Mouse (Mus musculus): ENCODE measurements at regions not wholly inside any gene's neighbourhood (a gene's known extent, or its start where the extent isn't known, plus 50 kb on each side); places are given as distances from the start of the nearest gene placed in this dataset.
"Not testable (repeated sequence)": the region's sequence is repeated elsewhere in the genome, so short reads cannot be mapped to it uniquely, and the experiment has no call there.

DNA sequence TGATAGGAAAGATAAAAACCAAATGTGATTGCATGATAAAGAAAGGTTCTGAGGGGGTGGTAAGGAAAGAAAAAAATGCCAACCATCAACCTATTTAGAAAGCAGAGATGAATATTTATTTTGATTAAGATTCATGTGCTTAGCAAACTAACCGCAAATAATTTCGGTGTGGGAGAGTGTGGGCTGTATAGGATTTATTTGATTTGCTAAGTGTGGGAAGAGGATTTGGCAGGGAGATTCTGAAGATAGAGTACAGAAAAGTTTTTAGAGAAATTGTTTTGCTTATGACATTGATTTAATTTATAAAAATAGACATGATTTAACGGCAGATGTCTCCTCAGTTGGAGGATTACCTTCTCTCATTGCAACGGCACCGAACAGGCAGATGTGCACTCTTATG is 250.3 kb downstream of the Pros1 start:
- no peak for DNase-seq

DNA sequence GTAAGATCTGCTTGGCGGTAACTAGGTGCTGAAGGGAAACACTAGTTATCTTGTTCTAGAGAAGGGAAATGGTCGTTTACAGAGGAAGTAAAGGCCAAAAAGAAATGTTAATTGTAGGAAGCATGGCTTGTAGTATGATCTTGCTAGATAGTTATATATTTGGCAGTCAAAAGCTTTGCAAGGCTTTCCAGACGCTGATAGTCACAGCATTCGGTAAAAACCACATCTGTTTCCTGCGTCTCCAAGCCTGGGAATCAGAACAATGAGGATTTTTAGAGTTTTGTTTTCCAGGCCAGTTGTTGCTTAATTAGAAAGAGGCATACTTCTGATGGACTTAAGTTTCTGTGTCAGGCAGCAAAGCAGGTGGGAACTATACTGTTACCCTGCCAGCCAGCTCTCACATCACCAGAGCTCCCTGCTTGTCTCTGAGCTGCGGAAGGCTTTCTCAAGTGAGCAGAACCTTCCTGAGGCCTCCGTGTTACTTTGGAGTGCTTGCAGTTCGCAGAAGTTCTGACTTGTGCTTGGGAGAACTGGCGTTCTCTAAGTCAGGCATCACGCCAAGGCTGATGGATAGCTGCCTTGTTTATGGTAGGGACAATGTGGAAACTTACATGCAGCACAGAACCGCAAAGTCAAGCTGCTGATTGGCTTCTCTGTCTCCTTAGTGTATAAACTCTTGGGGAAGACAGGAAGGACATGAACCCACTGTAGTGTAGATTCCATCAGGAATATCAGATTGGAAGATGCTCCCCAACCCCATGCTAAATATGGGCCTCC is 251.0 kb downstream of the Pros1 start:
- DNase-seq: no peak

DNA sequence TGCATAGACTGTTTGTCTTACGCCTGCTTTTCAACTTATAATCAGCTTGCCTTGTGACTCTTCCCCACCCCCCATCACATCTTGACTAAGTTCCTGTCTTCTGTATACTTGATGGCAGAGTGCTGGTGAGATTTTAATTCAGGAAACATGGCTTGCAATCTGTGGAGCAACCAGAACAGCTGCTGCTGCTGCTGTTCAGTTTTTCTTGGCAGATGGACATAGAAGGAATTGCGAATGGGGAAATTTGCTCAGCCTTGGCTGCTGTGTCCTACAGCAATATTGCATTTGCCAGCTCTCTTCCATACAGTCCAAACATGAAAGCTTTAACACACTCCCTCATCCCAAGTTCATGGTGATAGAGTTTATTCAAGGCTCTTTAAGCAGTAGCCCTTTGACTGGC is 262.3 kb downstream of the Pros1 start:
- DNase-seq: peak; percentile 16

DNA sequence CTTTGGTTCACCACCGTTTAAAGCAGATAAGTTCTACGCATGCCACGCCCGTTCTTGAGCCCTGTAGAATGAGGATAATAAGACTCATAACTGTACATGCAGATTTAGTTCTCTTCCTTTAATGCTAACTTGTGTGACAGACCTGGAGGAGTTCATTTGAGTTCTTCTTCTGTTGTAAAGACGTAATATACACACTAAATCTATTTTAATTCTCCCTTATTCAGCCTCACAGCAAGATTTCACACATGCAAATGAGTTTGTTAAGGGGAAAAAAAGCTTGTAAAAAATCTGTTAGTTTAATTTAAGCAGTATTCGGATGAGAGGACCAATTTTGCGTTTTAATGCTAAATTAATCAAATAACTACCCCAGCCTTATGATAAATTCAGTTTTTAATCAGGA is 264.6 kb downstream of the Pros1 start:
- DNase-seq: no peak

DNA sequence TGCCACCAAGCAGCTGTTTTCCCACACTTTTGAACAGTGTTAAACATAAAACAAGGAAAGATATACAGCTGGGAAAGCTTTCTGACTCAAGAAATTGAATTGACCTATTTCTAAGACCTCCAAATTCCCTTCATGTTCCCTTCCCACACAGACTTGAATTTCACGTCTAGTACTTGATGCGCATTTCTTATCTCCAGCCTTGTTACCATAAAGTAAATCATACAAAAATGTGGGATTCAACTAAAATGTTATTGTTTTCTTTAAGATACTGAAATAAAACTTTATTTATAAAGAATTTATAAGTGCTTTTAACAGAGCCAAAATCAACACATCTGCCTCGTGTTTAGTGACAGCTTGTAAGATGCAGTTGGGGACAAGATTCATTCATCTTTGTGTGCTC is 289.7 kb downstream of the Pros1 start:
- DNase-seq: no peak

DNA sequence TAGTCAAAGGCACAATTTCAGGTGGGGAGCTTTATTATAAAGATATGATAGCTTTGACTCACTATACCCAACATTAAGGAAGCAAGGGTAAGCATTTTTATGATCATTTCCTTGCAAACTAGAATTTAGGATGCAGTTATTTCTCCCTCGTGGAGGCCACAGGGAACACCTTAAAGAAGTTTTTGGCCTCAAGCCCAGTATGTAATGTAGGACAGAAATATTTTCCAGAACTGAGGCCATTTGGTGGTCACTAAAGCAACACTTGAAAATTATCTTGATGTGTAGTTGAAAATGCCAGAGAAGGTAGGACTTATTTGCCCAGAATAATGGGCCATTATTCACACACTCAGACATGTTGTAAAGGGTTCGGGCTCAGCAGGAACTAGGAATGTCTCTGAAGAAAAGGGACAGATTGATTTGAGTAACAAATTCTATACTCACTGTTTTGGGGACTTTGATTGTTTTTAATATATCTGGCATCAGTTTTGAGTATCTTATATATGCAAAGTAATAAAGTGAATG is 301.3 kb downstream of the Pros1 start:
- no peak for DNase-seq

DNA sequence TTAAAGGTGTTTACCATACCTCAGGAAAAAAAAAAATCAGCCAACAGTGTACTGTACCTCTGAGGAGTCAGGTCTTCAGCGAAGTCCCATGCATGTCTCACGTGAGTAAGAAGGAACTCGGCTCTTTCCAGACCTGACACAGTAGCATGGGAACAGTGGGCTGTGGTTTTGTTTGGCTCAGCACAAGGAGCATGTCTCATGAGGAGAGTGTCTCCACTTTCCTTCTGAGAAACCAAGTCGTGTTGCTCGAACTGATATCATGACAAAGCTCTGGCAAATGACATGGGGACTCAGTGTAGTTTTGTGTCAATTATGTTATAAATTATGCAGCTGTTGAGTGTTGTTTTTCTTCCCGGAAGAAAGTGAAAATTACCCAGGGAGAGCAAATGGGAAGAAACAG is 316.0 kb downstream of the Pros1 start:
- DNase-seq: no peak

DNA sequence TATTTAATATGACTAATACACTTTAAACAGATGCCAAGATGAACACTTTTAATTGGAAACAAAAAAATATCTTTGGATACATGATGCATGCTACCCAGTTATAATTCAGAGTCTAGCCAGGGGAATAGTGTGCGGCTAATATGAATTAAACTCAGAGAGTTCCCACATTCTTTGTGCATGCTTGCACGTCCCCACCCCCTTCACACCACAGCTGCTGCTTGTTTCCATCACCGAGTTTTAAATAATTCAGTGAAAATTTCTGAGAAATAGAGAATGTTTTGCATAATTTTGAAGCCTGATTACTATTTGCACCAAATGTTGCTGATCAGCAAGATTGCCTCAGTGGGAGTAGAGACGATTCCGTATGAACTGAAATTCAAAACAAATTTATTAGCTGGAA is 325.1 kb downstream of the Pros1 start:
- no peak for DNase-seq

DNA sequence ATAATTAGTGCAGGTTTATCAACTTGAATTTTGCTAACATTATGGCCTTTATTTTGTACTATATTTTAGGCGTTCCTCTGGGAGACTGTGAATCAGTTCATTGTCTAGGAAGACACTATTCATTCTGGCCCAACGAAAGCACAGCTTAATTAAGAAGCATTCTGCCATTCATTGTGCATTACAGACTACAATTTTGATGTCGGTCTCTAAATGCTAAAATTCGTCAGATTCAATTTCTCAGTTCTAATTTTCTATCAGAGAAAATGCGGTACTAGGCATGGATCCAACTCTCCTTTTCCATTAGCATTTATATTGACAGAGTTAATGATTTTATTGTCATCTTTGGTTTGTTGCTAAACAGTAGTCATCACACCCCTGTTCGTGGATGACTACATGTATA is 337.1 kb downstream of the Pros1 start:
- no peak for DNase-seq

DNA sequence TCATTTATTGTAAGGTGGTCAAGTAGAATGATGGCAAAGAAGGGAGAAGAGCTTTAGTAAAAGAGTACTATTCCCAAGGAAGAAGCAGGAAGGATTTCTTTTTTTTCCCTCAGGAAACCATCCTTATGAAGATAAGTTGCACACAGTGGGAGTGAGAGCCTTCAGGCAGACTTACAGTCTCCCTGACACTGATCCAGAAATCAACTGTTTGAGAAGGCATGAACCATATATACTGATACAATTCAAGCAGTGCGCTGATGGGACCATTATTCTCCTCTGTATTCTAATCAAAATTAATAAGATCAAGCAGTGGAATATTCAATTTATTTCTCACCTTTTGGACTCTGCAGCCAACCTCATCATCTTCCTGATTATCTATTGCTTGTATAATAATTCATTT is 337.5 kb downstream of the Pros1 start:
- no peak for DNase-seq

DNA sequence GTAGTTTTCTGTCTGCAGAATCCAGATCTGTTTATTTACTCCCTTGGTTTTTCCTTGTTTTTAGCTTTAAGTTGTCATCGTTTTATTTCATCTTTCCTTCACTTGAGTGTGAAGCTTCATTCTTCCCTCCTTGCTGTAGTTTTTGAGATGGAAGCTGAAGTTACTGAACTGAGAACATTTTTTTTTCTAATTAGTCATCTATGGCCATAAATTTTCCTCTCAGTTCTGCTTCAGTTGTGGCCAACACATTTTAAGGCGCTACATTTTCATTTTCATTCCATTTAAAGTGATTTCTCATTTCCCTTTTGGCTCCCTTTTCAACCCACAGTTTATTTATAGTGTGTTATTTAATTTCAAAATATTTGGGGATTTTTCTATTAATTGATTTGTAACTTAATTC is 340.5 kb downstream of the Pros1 start:
- DNase-seq: no peak

DNA sequence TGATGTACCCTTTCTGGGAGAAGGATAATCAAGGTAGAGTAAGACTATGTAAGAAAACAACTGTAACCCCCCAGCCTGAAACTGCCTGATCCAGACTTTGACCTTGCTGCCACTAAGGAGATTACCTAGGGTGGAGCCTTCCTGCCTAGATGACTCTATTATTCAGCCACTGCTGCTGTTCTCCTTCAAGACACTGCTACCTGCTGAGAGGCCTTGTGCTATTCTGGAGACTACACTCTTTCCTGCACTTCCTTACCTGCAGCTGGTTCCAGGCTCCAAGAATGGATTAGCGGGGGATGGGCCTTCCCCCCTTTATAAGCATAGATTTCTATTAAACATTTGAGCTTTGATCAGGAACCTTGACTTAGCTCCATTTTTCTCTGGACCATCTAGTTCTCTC is 359.4 kb downstream of the Pros1 start:
- not testable (repeated sequence) for DNase-seq

DNA sequence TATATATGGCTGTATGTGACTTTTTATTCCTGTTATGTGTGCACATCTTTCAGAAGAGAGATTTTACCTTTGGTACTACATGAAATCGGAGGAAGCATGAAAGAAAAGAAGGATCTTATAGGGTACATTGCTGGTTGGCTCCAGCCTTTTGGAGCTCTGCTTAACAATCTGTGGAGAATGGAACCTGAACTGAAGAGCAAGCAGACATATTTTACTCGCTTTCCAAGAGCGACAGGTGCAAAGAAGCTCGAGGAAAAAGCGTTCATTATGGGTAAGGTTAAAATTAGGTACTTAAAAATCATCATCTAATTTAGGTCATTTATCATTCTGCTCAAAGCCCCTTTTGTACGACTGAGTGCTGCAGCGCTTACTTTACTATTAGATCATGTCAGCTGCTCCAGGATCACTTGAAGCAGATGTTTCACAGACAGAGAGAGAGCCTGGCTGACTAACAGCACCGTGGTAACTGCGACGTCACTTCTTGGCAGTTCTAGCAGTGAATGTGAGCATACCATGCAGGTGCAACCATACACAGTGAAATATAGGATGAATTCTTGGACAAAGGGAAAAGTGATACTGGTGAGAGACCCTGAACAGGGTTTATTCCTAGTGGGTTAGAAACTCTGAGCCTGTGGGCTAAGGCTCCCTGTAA is 366.2 kb downstream of the Pros1 start:
- DNase-seq: peak; percentile 8

DNA sequence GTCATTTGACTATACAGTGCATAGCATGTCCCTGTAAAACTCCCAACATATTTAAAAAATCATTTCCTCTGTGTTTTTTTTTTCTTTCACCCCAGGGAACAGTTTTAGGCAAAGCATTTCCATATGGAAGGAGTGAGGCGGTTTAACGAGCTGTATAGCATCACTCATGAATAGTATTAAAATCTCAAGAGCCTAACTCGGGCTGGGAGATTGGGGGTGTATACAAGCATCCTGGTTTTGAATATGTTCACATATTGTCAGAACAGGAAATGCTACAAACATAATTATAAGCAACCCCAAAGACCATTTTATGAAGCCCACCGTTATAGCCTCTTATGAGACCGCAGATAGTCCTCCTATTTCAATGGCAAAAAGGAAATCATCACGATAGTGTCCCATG is 370.5 kb downstream of the Pros1 start:
- DNase-seq: no peak

DNA sequence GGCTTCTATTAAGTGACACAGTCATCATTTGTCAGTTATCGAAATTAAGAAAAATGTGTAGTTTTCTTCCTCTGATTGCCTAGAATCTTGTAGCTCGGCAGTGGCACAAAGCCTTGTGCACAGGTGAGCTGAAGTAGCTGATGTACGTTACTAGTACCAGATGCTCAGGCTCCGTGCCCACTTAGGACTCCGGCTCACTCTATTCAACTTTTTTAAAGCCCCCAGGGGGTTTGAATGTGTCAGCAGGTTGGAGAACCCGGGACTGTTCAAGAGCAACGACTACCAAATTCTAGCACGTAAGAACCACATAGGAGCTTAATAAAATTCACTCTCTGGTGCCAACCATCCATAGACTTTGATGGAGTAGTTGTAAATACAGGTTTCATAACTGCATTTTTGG is 371.0 kb downstream of the Pros1 start:
- DNase-seq: no peak

DNA sequence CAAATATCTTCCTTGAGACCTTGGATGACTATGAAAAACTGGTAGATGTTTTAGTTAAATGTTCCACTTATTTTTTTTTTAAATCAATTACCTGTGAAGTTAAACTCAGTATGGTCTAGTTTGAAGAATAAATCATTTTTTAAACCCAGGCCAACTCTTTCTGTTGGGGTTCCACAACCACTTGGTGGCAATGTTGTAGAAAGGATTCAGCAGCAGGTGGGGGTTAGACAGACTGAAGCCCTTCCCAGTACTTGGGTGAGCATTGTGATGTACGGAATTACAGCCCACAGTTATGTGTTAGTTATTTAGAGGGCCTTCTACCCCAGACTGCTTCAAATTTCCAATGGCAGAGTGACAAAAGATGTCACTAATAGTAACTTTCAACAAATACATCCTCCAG is 375.0 kb downstream of the Pros1 start:
- DNase-seq: peak; percentile 5

DNA sequence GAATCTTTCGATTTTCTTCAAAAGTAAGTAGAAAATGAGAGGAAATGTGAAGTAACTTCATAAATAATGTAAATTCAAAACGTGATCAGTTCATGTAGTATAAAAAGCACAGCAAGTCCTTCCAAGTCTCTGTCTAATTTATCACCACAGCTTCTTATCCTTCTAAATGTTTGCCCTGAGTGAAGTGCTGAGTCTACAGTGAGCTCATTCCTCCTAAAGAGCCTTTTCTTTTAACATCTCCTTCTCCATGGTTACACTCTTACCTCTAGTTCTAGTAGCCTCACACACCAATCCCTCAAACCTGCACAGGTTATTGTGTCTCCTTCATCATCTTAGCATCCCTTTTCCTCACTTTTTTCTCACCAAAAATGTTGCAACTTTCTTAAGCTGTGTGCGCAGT is 375.5 kb downstream of the Pros1 start:
- no peak for DNase-seq

DNA sequence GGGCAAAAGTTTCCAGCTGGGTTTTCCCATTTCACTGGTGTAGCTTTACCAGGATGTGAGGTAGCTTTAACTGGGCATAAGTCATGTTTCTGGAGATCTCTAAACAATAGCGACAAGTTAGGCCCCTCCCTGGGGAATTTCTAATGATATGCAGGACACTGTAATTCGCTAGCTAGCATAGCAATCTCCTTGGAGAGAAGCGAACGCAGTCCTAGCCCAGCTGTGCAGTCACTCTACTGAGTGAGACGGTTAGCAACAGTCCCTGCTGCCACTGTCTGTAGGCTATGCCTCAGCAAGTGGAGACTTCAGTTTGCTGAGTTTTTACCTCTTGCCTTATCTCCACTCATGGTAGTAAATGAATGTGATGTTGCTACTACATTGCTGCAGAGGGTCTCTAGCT is 416.1 kb downstream of the Pros1 start:
- no peak for DNase-seq

DNA sequence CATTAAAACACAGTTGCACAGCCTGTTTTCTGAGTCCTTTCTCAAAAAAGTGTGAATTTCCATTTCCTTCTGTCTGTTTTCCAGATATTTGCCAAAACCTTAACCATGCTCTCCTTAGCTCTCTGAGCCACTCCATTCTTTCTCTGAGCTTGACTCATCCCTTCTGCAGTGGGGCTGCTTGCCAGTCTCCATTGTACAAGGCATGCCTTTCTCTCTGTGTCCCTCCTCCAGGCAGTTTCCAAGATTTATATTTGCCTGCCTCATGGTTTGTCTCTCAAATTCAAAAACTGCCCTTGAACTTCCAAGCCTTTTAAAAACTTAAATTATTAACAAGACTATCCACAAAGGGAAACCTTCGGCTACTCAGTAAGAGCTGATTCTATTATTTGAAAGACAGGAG is 423.4 kb downstream of the Pros1 start:
- no peak for DNase-seq

DNA sequence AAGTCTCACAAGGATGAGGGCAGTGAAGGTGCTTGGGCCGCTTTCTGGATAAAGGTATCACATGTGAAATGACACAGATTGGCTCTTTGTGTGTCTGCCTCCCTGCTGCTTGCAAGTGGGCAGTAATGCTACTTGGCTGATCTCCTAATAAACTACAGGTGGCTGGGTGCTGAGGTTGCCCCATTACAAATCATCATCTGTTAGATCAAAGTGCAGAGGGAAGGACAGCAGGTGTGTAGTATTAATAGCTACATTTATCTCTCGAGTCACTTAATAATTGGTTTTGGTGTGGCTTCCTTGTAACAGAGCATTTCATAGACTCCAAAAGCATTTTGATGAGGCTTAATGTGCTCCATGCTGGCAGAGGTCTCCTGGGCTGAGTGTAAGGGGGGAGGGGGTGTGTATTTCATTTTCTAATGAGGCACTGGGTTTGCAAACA is 424.2 kb downstream of the Pros1 start:
- DNase-seq: no peak

DNA sequence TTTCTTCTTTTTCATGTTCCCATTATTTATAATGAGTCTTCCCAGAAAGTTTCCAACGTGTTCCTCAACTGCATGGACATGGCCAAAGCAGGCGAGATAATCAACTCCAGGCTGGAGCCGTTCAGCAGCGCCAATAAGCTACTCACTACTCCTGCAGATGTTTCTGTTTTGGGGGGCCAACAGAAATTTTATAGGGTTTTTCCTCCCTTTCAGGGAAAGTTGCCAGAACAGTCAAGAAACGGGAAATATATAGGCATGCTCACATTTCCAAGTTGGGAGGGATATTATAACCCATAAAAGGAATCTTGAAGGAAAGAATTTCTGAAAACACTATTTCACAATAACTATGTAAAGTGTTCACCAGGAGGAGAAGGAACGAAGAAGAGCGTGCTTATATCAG is 433.5 kb downstream of the Pros1 start:
- DNase-seq: no peak

DNA sequence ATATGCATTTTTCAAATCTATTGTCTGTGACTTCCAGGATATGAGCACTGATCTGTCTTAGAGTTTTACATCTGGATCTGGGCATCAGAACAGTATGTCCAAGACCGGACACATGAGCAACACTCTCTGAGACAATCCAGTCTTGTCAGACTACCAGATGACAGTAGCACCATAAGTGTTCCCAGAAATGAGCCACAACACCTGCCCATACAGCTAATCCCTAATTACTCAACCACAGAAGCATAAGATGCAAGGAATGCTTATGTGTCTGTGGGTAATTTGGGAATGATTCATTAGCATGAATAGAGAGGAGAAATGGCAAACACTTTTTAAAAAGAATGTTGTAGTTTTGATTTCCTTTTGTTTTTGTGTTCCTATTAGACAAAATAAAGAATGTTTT is 457.6 kb downstream of the Pros1 start:
- no peak for DNase-seq

DNA sequence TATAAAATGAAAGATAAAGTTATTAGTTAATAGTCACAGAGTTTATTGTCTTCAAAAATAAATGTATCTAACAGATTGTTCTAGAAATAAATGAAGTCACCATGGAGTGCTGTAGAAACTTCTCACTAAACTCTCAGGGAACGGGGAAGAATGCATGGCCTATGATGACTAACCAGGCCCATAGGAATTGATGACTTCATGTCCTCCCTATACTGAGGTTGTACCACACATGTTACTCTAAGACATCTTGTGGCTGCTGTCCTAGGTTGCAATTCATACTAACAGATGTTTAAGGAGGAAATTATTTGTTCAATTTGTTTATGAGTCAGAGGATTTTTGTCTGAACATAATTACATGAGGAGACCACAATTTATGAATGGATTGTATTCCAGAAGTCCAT is 459.4 kb downstream of the Pros1 start:
- no peak for DNase-seq

DNA sequence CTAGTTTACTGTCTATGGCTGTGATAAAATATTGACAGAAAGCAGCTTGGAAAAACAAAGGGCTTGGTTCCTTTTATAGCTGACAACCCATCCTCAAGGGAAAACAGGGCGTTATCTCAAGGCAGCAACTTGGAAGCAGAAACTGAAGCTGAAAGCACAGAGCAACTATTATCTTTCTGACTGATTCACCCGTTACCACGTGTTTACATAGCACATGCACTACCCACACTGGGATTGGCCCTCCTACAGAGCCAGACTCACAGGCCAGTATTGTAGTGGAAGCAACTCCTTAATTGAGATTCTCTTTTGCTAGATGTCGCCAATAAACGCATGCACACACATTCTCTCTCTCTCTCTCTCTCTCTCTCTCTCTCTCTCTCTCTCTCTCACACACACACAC is 465.5 kb downstream of the Pros1 start:
- DNase-seq: no peak

Measured in right cerebral cortex, postnatal 14 days (tissue).